Mouse (Mus musculus): ENCODE results near the gene Gm7030. TPM values are rescaled to one million over a fixed set of nuclear protein-coding genes. Genes with fewer than 3 reads are reported as not detected.
A peak's percentile ranks its signal among the peaks of the same experiment; 100 is the strongest.
"Not testable (repeated sequence)": the region's sequence is repeated elsewhere in the genome, so short reads cannot be mapped to it uniquely, and the experiment has no call there.

Gm7030 gene
- polyA plus RNA-seq, 1 experiment, result not detected

DNA sequence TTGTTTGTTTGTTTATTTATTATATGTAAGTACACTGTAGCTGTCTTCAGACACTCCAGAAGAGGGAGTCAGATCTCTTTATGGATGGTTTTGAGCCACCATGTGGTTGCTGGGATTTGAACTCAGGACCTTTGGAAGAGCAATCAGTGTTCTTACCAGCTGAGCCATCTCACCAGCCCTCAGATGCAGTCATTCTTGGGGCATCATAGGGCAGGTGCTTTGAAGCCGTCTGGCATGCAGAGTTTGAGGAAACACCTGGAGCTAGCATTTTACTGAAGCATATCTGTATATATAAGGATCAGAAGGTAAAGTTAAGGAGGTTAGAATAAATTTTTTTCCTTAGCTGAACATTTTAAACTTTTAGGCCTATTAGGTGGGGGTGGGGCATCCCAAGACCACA is 43.2 kb downstream of the Gm7030 start:
- not testable (repeated sequence) for H3ac ChIP-seq (ENCODE audit: control insufficient read depth, insufficient read length, low read depth); H3K36me3 ChIP-seq (ENCODE audit: control insufficient read depth, insufficient read depth); H3K4me3 ChIP-seq (ENCODE audit: insufficient read depth, poor library complexity, severe bottlenecking); H3K79me3 ChIP-seq (ENCODE audit: low read depth); H3K79me2 ChIP-seq (ENCODE audit: control insufficient read depth, insufficient read depth)
- H3K27me3 ChIP-seq (ENCODE audit: control insufficient read depth, insufficient read depth, insufficient read length), result peaks cover 18% of the 10 kb centered on the region

DNA sequence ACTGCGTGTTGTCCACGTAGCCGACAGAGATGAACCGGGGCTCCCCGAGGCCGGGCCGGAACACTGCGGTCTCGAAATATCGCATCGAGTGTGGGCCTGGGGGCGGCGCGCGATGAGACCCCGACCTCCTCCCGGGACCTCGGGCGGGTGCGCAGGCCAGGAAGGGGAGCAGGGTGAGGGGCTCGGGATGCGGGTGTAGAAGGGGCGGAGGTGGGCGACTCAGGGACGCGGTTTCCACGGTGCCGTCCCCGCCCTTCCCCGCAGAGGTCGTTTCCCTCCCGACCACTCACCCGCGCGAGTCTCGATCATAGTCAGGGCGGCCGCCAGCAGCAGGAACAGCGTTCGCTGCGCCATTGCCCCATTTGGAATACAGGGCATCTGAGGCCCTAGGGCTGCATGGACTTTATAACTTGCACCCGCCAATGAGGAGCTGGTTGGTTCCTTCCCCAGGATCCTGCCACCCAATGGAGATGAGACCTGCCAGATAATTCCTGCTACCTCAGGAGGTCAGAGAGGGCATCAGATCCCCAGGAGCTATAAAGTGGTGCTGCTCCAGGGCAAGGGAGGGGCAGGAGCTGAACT is 45.3 kb downstream of the Gm7030 start:
- Histone ChIP-seq H3K27me3 (ENCODE audit: control insufficient read depth, insufficient read depth, insufficient read length) (peaks cover 18% of the 10 kb centered on the region), H3K4me3 (ENCODE audit: insufficient read depth, poor library complexity, severe bottlenecking) (no peak overlapping the region), H3K79me3 (ENCODE audit: low read depth) (no peaks in the 10 kb centered on the region), H3ac (ENCODE audit: control insufficient read depth, insufficient read length, low read depth) (no peak overlapping the region), H3K79me2 (ENCODE audit: control insufficient read depth, insufficient read depth) (no peaks in the 10 kb centered on the region), H3K36me3 (ENCODE audit: control insufficient read depth, insufficient read depth) (no peaks in the 10 kb centered on the region)
- TF ChIP-seq CEBPB (IDR thresholded peaks at IDR 0.05; ENCODE audit: low read depth), result no peak
- no peak for TF ChIP-seq FOSL1 (IDR thresholded peaks at IDR 0.05; ENCODE audit: insufficient read depth, low read length, poor library complexity, severe bottlenecking)
- TF ChIP-seq CTCF (IDR thresholded peaks at IDR 0.05; ENCODE audit: control insufficient read depth, insufficient read depth, insufficient read length), result no peak
- no peak for TF ChIP-seq MYOG (IDR thresholded peaks at IDR 0.05; ENCODE audit: control insufficient read depth, extremely low read depth, insufficient read length)
- no peak for TF ChIP-seq MYOD1 (IDR thresholded peaks at IDR 0.05; ENCODE audit: control insufficient read depth, insufficient read length, low read depth)
- TF ChIP-seq MAX (IDR thresholded peaks at IDR 0.05), result no peak
- TF ChIP-seq USF1 (IDR thresholded peaks at IDR 0.05; ENCODE audit: low read depth), result no peak

DNA sequence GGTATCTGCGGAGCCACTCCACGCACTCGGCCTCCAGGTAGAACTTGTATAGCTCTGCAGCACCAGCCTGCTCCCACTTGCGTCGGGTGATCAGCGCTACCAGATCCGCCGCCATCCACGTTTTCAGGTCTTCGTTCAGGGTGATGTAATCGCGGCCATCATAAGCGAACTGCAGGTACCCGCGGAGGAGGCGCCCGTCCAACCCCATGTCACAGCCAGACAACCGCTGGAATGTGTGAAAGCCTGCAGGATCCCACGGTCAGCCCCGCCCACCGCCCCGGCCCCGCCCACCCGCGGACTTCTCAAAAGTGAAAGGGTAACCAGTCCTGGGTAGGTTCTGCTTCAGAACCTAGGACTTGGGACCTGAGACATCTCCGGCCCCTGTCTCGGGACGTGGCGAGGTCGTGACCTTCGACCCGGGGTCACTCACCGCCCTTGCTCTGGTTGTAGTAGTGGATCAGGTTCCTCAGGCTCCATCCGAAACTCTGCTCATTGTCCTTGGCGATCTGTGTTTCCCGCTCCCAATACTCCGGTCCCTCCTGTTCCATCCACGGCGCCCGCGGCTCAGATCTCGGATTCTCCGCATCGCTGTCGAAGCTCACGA is 45.9 kb downstream of the Gm7030 start:
- no peak overlapping the region for H3ac ChIP-seq (ENCODE audit: control insufficient read depth, insufficient read length, low read depth)
- H3K27me3 ChIP-seq (ENCODE audit: control insufficient read depth, insufficient read depth, insufficient read length), result peaks cover 18% of the 10 kb centered on the region
- no peaks in the 10 kb centered on the region for H3K79me3 ChIP-seq (ENCODE audit: low read depth)
- no peaks in the 10 kb centered on the region for H3K79me2 ChIP-seq (ENCODE audit: control insufficient read depth, insufficient read depth)
- no peak for TF ChIP-seq USF1 (IDR thresholded peaks at IDR 0.05; ENCODE audit: low read depth)
- TF ChIP-seq CTCF (IDR thresholded peaks at IDR 0.05; ENCODE audit: control insufficient read depth, insufficient read depth, insufficient read length), result no peak
- no peak for TF ChIP-seq MAX (IDR thresholded peaks at IDR 0.05)
- no peak for TF ChIP-seq MYOG (IDR thresholded peaks at IDR 0.05; ENCODE audit: control insufficient read depth, extremely low read depth, insufficient read length)
- no peak for TF ChIP-seq MYOD1 (IDR thresholded peaks at IDR 0.05; ENCODE audit: control insufficient read depth, insufficient read length, low read depth)
- TF ChIP-seq FOSL1 (IDR thresholded peaks at IDR 0.05; ENCODE audit: insufficient read depth, low read length, poor library complexity, severe bottlenecking), result no peak
- no peak for TF ChIP-seq CEBPB (IDR thresholded peaks at IDR 0.05; ENCODE audit: low read depth)
- H3K4me3 ChIP-seq (ENCODE audit: insufficient read depth, poor library complexity, severe bottlenecking), result no peak overlapping the region
- H3K36me3 ChIP-seq (ENCODE audit: control insufficient read depth, insufficient read depth), result no peaks in the 10 kb centered on the region

DNA sequence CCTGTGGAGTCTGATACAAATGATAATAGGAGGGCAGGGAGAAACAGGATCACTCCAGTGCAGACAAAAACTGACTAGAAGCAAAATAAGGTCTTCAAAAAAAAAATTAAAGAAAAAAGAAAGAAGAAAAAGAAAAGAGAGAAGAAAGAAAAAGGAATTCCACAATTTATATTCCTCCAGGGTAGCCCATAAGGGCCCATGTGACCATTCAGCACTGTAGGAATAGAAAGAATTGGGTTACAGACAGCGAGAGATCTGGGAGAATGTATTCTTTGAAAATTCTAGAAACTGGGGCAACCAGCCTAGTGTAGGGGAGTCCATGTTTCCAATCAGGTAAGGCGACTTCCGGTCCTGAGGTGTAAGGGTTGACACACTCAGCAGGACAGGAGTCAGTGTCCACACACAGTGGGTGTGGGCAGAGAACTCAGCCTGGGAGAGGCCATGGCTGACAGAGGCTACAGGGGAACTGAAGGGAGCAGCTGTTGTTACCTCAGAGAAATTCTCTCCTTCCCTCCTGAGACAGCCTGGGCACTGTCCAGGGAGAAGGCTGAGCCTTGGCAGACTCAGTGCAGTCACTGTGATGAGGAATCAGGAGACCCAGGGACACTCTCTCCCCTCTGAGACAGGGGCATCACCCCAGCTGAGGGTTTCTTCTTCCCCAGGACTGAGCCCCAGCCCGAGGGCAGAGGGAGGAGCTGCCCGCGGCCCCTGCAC is 46.5 kb downstream of the Gm7030 start:
- not testable (repeated sequence) for H3ac ChIP-seq (ENCODE audit: control insufficient read depth, insufficient read length, low read depth); H3K79me3 ChIP-seq (ENCODE audit: low read depth); H3K36me3 ChIP-seq (ENCODE audit: control insufficient read depth, insufficient read depth); H3K4me3 ChIP-seq (ENCODE audit: insufficient read depth, poor library complexity, severe bottlenecking); H3K79me2 ChIP-seq (ENCODE audit: control insufficient read depth, insufficient read depth)
- peaks cover 18% of the 10 kb centered on the region for H3K27me3 ChIP-seq (ENCODE audit: control insufficient read depth, insufficient read depth, insufficient read length)

DNA sequence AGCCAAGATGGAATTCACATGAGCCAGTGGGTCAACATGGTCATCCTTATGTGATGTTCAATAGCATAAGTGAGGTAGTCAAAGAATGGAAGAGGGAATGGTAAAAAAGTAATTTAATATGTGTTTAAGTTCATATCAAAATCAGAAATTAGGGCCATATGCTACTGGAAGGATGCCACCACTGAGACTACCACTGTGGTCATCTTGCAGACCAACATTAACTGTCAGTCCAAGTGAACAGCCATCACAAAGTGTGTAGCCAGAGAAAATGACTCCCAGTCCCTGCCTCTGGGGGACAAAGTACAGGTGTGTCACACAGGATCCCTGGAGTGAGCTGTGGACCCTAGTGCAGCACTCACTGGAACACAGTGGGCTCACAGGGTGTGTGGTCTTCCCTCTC is 47.3 kb downstream of the Gm7030 start:
- not testable (repeated sequence) for H3K4me3 ChIP-seq (ENCODE audit: insufficient read depth, poor library complexity, severe bottlenecking); H3K79me3 ChIP-seq (ENCODE audit: low read depth); H3ac ChIP-seq (ENCODE audit: control insufficient read depth, insufficient read length, low read depth); H3K79me2 ChIP-seq (ENCODE audit: control insufficient read depth, insufficient read depth); H3K36me3 ChIP-seq (ENCODE audit: control insufficient read depth, insufficient read depth)
- peaks cover 18% of the 10 kb centered on the region for H3K27me3 ChIP-seq (ENCODE audit: control insufficient read depth, insufficient read depth, insufficient read length)

DNA sequence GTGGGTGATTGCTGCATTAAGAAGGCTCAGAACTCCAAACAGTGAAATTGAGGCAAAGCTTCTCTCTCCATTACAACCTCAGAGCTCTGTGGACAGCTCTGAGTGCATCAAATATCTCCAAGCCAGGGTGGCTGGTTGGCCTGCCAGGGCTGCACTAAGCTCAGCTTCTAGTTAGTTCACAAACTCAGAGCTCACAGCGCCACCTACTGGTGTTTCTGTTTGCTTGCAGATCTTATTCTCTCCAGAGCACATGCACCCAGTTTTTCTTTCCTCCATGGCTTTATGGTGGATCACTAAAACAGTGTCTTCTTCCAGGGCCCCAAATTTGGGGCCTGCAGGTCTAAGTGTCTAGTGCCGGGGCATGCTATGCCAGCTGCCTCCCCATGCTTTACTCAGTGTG is 68.4 kb downstream of the Gm7030 start:
- TF ChIP-seq CTCF (IDR thresholded peaks at IDR 0.05; ENCODE audit: control insufficient read depth, insufficient read depth, insufficient read length), result peak; percentile 57
- TF ChIP-seq MYOD1 (IDR thresholded peaks at IDR 0.05; ENCODE audit: control insufficient read depth, insufficient read length, low read depth), result no peak
- H3K4me3 ChIP-seq (ENCODE audit: insufficient read depth, poor library complexity, severe bottlenecking), result no peak overlapping the region

More for the DNA sequence above, 68.4 kb downstream of the Gm7030 start:
- Histone ChIP-seq H3K79me3 (ENCODE audit: low read depth) (no peaks in the 10 kb centered on the region), H3ac (ENCODE audit: control insufficient read depth, insufficient read length, low read depth) (no peak overlapping the region), H3K79me2 (ENCODE audit: control insufficient read depth, insufficient read depth) (no peaks in the 10 kb centered on the region), H3K27me3 (ENCODE audit: control insufficient read depth, insufficient read depth, insufficient read length) (peaks cover 32% of the 10 kb centered on the region), H3K36me3 (ENCODE audit: control insufficient read depth, insufficient read depth) (no peaks in the 10 kb centered on the region)

Other genes starting within 250 kb of the Gm7030 start
- gene Dhx16, start 249.6 kb downstream of the Gm7030 start, polyA plus RNA-seq (2012; fragmentation: generic; extraction: Trizol), result 42.4 TPM
- gene 2310061I04Rik, start 232.0 kb downstream of the Gm7030 start, polyA plus RNA-seq (2012; fragmentation: generic; extraction: Trizol), result 36.0 TPM
- 13.1 TPM for gene Atat1, start 219.3 kb downstream of the Gm7030 start, polyA plus RNA-seq (2012; fragmentation: generic; extraction: Trizol)
- 153 TPM for gene Mrps18b, start 213.0 kb downstream of the Gm7030 start, polyA plus RNA-seq (2012; fragmentation: generic; extraction: Trizol)
- 33.1 TPM for gene Ppp1r10, start 213.0 kb downstream of the Gm7030 start, polyA plus RNA-seq (2012; fragmentation: generic; extraction: Trizol)
- 82.6 TPM for gene Abcf1, start 159.7 kb downstream of the Gm7030 start, polyA plus RNA-seq (2012; fragmentation: generic; extraction: Trizol)
- 71.7 TPM for gene Gnl1, start 149.6 kb downstream of the Gm7030 start, polyA plus RNA-seq (2012; fragmentation: generic; extraction: Trizol)
- gene Prr3, start 149.2 kb downstream of the Gm7030 start, polyA plus RNA-seq (2012; fragmentation: generic; extraction: Trizol), result 13.7 TPM
- 0.16 TPM for gene H2-T24, start 108.9 kb downstream of the Gm7030 start, polyA plus RNA-seq (2012; fragmentation: generic; extraction: Trizol)
- 7.0 TPM for gene H2-T23, start 96.6 kb downstream of the Gm7030 start, polyA plus RNA-seq (2012; fragmentation: generic; extraction: Trizol)
- 21.7 TPM for gene H2-T22, start 86.7 kb downstream of the Gm7030 start, polyA plus RNA-seq (2012; fragmentation: generic; extraction: Trizol)
- gene Gm6034, start 86.5 kb downstream of the Gm7030 start, polyA plus RNA-seq (2012; fragmentation: generic; extraction: Trizol), result not detected
- 0.18 TPM for gene Gm11127, start 71.1 kb downstream of the Gm7030 start, polyA plus RNA-seq (2012; fragmentation: generic; extraction: Trizol)
- gene Gm19684, start 7.7 kb downstream of the Gm7030 start, polyA plus RNA-seq (2012; fragmentation: generic; extraction: Trizol), result not detected
- gene Gm8909, start 39.1 kb upstream of the Gm7030 start, polyA plus RNA-seq (2012; fragmentation: generic; extraction: Trizol), result not detected
- gene H2-T3, start 60.9 kb upstream of the Gm7030 start, polyA plus RNA-seq (2012; fragmentation: generic; extraction: Trizol), result not detected
- gene Rpp21, start 128.6 kb upstream of the Gm7030 start, polyA plus RNA-seq (2012; fragmentation: generic; extraction: Trizol), result 61.2 TPM
- 5.1 TPM for gene Trim39, start 142.8 kb upstream of the Gm7030 start, polyA plus RNA-seq (2012; fragmentation: generic; extraction: Trizol)
- gene H2-M10.2, start 157.1 kb upstream of the Gm7030 start, polyA plus RNA-seq (2012; fragmentation: generic; extraction: Trizol), result not detected
- not detected for gene H2-M10.1, start 196.7 kb upstream of the Gm7030 start, polyA plus RNA-seq (2012; fragmentation: generic; extraction: Trizol)
- not detected for gene H2-M10.3, start 239.0 kb upstream of the Gm7030 start, polyA plus RNA-seq (2012; fragmentation: generic; extraction: Trizol)